Mouse (Mus musculus): ENCODE measurements around the gene Crybg3. TPM values are rescaled to one million over a fixed set of nuclear protein-coding genes. Genes with fewer than 3 reads are reported as not detected.

The Crybg3 gene
- polyA plus RNA-seq, 1 experiment from 2014 or later, result 11.4 TPM

- ATAC-seq (ENCODE audit: insufficient number of reproducible peaks, low FRiP score, low TSS enrichment, low read depth), result no peak
- Histone ChIP-seq H3K4me3 (replicated peaks) (no peak overlapping the region), H3K9me3 (replicated peaks) (no peaks in the 10 kb centered on the region), H3K27ac (replicated peaks) (no peak overlapping the region), H3K9ac (no peak overlapping the region), H3K4me1 (no peaks in the 10 kb centered on the region), H3K36me3 (no peaks in the 10 kb centered on the region), H3K27me3 (no peaks in the 10 kb centered on the region), H3K4me2 (replicated peaks) (no peak overlapping the region)
- WGBS, result 75% methylated on average over 5 of the region's 5 CpGs
Observed at GRCm38 (mm10) chr16:59451813-59452212, 149.0 kb downstream of the Crybg3 start.

GRCm38 (mm10) chr16:59449092-59449491 is 151.7 kb downstream of the Crybg3 start:
- H3K4me1 ChIP-seq, result no peaks in the 10 kb centered on the region
- no peak overlapping the region for H3K9ac ChIP-seq
- ATAC-seq (ENCODE audit: insufficient number of reproducible peaks, low FRiP score, low TSS enrichment, low read depth), result no peak
- no peak overlapping the region for H3K4me2 ChIP-seq (replicated peaks)
- H3K27me3 ChIP-seq, result no peaks in the 10 kb centered on the region
- no peaks in the 10 kb centered on the region for H3K36me3 ChIP-seq
- no peaks in the 10 kb centered on the region for H3K9me3 ChIP-seq (replicated peaks)
- H3K27ac ChIP-seq (replicated peaks), result no peak overlapping the region
- no peak overlapping the region for H3K4me3 ChIP-seq (replicated peaks)

GRCm38 (mm10) chr16:59448181-59448580 is 152.6 kb downstream of the Crybg3 start:
- no peak for ATAC-seq (ENCODE audit: insufficient number of reproducible peaks, low FRiP score, low TSS enrichment, low read depth)
- H3K27ac ChIP-seq (replicated peaks), result no peak overlapping the region
- no peak overlapping the region for H3K9ac ChIP-seq
- H3K36me3 ChIP-seq, result no peaks in the 10 kb centered on the region
- no peak overlapping the region for H3K4me3 ChIP-seq (replicated peaks)
- no peak overlapping the region for H3K4me2 ChIP-seq (replicated peaks)
- H3K9me3 ChIP-seq (replicated peaks), result no peaks in the 10 kb centered on the region
- H3K27me3 ChIP-seq, result no peaks in the 10 kb centered on the region
- WGBS, result 74% methylated on average over 1 of the region's 1 CpGs
- H3K4me1 ChIP-seq, result no peaks in the 10 kb centered on the region

DNA sequence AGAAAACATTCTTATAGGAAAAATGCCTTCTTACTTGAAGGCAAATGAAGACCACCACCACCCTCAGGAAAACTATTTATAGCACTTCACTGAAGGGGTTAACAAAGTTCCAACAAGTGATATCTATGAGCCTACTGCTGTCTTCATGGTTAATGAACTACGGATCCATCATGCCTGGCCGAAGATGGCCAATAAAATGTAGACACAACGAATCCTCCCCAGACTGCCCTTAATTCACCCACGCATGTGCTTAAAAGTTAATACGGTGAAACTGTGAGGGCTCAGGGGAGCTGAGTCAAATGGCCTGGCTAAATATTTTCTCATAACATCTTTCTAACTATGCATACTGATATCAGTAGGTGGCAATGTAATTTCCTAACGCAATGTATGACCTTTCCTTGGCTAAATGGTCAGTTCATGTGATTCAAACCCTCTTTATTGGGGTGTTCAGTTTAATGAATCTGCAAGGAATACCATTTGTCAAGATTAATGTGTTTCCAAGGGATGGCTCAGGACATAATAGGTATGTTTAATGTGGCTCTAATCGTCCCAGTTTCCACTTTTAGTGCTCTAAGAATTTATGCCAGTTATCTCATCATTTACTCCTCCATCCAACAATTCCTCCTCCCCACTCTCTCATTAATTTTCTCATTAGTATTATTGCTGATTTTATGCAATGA is 155.8 kb downstream of the Crybg3 start:
- WGBS, result 87% methylated on average over 7 of the region's 7 CpGs
- Histone ChIP-seq H3K9me3 (replicated peaks) (no peaks in the 10 kb centered on the region), H3K9ac (no peak overlapping the region), H3K36me3 (no peaks in the 10 kb centered on the region), H3K4me3 (replicated peaks) (no peak overlapping the region), H3K27me3 (no peaks in the 10 kb centered on the region), H3K4me2 (replicated peaks) (no peak overlapping the region), H3K4me1 (no peaks in the 10 kb centered on the region), H3K27ac (replicated peaks) (no peak overlapping the region)
- ATAC-seq (ENCODE audit: insufficient number of reproducible peaks, low FRiP score, low TSS enrichment, low read depth), result no peak

Other genes with a start within 250 kb of the Crybg3 start
- not detected in 2 replicates for gene Olfr209, start 237.0 kb downstream of the Crybg3 start, polyA plus RNA-seq (2015; fragmentation: Nextera tagmentation; extraction: Ambion mirVana)
- gene Gabrr3, start 193.6 kb downstream of the Crybg3 start, polyA plus RNA-seq (2015; fragmentation: Nextera tagmentation; extraction: Ambion mirVana), result 0.04 and 0.05 TPM in 2 replicates
- 30.8 and 36.2 TPM in 2 replicates for gene Riox2, start 129.2 kb downstream of the Crybg3 start, polyA plus RNA-seq (2015; fragmentation: Nextera tagmentation; extraction: Ambion mirVana)
- 34.0 and 34.8 TPM in 2 replicates for gene Arl6, start 38.4 kb upstream of the Crybg3 start, polyA plus RNA-seq (2015; fragmentation: Nextera tagmentation; extraction: Ambion mirVana)

All from embryonic facial prominence, embryonic 15.5 days (tissue).